Mouse (Mus musculus) forebrain, embryonic 11.5 days (tissue): ENCODE data around the gene Gopc. TPM values are rescaled to one million over a fixed set of nuclear protein-coding genes. Genes with fewer than 3 reads are reported as not detected.
"Not testable (repeated sequence)": the region's sequence is repeated elsewhere in the genome, so short reads cannot be mapped to it uniquely, and the experiment has no call there.

Experiments
- ATAC-seq: fragments of 200-750 bp; cut with Nextera tagmentation; replicated peaks from 2 replicates; pipeline ENCODE4 v1.8.0; 2017; ENCODE audit warnings: moderate TSS enrichment; ENCODE audit not compliant: low FRiP score
- DNase-seq: peaks from one replicate; pipeline ENCODE4 v3.0.0-alpha.2; 2017; ENCODE audit warnings: low spot score
- H3K27ac ChIP-seq: fragments of 300-500 bp; sonication (generic); 2 replicates; pipeline ENCODE4 v1.5.1; 2014; ENCODE audit warnings: low read depth, low read length
- H3K27me3 ChIP-seq: fragments of 300-500 bp; sonication (generic); 2 replicates; pipeline ENCODE4 v1.6.1; 2014; ENCODE audit warnings: mild to moderate bottlenecking, low read length, mixed read lengths; ENCODE audit not compliant: control insufficient read depth, insufficient read depth
- H3K36me3 ChIP-seq: fragments of 300-500 bp; sonication (generic); 2 replicates; pipeline ENCODE4 v1.6.1; 2014; ENCODE audit warnings: mild to moderate bottlenecking, low read length, moderate library complexity, mixed read lengths; ENCODE audit not compliant: control insufficient read depth, insufficient read depth
- H3K4me1 ChIP-seq: fragments of 300-500 bp; sonication (generic); replicated peaks from 2 replicates; pipeline ENCODE4 v1.6.1; 2014; ENCODE audit warnings: low read length, mixed read lengths; ENCODE audit not compliant: control insufficient read depth, insufficient read depth
- H3K4me2 ChIP-seq: fragments of 300-500 bp; sonication (generic); 2 replicates; pipeline ENCODE4 v1.6.1; 2014; ENCODE audit warnings: low read depth, mild to moderate bottlenecking, low read length, moderate library complexity, mixed read lengths; ENCODE audit not compliant: severe bottlenecking
- H3K4me3 ChIP-seq: fragments of 300-500 bp; sonication (generic); 2 replicates; pipeline ENCODE4 v1.5.1; 2014; ENCODE audit warnings: low read depth, low read length
- H3K9ac ChIP-seq: fragments of 300-500 bp; sonication (generic); 2 replicates; pipeline ENCODE4 v1.6.1; 2014; ENCODE audit warnings: low read length
- H3K9me3 ChIP-seq: fragments of 300-500 bp; sonication (generic); 2 replicates; pipeline ENCODE4 v1.6.1; 2016; ENCODE audit warnings: low read length, mixed read lengths; ENCODE audit not compliant: control insufficient read depth
- WGBS: fragments of 180-500 bp; shearing (Covaris S2); extraction: QIAGEN DNeasy Blood & Tissue Kit; methylation state at CpG from one replicate; pipeline ENCODE4 v1.1.7; 2014; 5-methylcytosine and 5-hydroxymethylcytosine counted together
- polyA plus RNA-seq: library from polyadenylated mRNA; unstranded; fragments of >200 nt; fragmentation: Nextera tagmentation; extraction: Ambion mirVana; gene quantifications from 2 replicates; pipeline ENCODE4 v1.2.1, GENCODE M21; 2014

Gopc gene
- polyA plus RNA-seq, 1 experiment from 2014 or later, result 16.2 TPM

GRCm38 (mm10) chr10:52298568-52298967 lies 83.4 kb downstream of the Gopc start:
- not testable (repeated sequence) for H3K4me2 ChIP-seq, H3K27me3 ChIP-seq, H3K36me3 ChIP-seq, ATAC-seq, H3K4me3 ChIP-seq, H3K9me3 ChIP-seq, H3K27ac ChIP-seq, DNase-seq, H3K9ac ChIP-seq, H3K4me1 ChIP-seq

- no peaks in the 10 kb centered on the region for H3K9me3 ChIP-seq
- H3K9ac ChIP-seq, result no peak overlapping the region
- H3K27me3 ChIP-seq, result no peaks in the 10 kb centered on the region
- DNase-seq (no peak), ATAC-seq (no peak)
- H3K4me2 ChIP-seq, result no peak overlapping the region
- H3K36me3 ChIP-seq, result no peaks in the 10 kb centered on the region
- no peak overlapping the region for H3K4me3 ChIP-seq
- no peaks in the 10 kb centered on the region for H3K4me1 ChIP-seq
- no peak overlapping the region for H3K27ac ChIP-seq
- WGBS, result 79% methylated on average over 2 of the region's 2 CpGs
Observed at GRCm38 (mm10) chr10:52295934-52296333, 86.0 kb downstream of the Gopc start.

GRCm38 (mm10) chr10:52293921-52294577 lies 87.9 kb downstream of the Gopc start:
- H3K4me2 ChIP-seq, result no peak overlapping the region
- 93% methylated on average over 4 of the region's 4 CpGs for WGBS
- H3K27me3 ChIP-seq, result no peaks in the 10 kb centered on the region
- ATAC-seq, result no peak
- H3K4me3 ChIP-seq, result no peak overlapping the region
- H3K36me3 ChIP-seq, result no peaks in the 10 kb centered on the region
- no peaks in the 10 kb centered on the region for H3K9me3 ChIP-seq
- DNase-seq, result no peak
- no peaks in the 10 kb centered on the region for H3K4me1 ChIP-seq
- no peak overlapping the region for H3K27ac ChIP-seq
- no peak overlapping the region for H3K9ac ChIP-seq

GRCm38 (mm10) chr10:52292391-52292790 lies 89.5 kb downstream of the Gopc start:
- not testable (repeated sequence) for H3K27me3 ChIP-seq, H3K4me3 ChIP-seq, H3K4me1 ChIP-seq, ATAC-seq, H3K36me3 ChIP-seq, H3K9ac ChIP-seq, H3K9me3 ChIP-seq, DNase-seq, H3K27ac ChIP-seq, H3K4me2 ChIP-seq
- 64% methylated on average over 1 of the region's 1 CpGs for WGBS

- no peak for ATAC-seq
Observed at GRCm38 (mm10) chr10:52289261-52289660, 92.7 kb downstream of the Gopc start.

GRCm38 (mm10) chr10:52287852-52288533 lies 93.9 kb downstream of the Gopc start:
- H3K27ac ChIP-seq, result no peak overlapping the region
- H3K27me3 ChIP-seq, result no peaks in the 10 kb centered on the region
- no peak overlapping the region for H3K9ac ChIP-seq
- WGBS, result 73% methylated on average over 5 of the region's 5 CpGs
- DNase-seq, result no peak
- no peak overlapping the region for H3K4me2 ChIP-seq
- ATAC-seq, result 0 out of 2 replicates have a peak, but pooled peaks have one; percentile 24
- H3K4me3 ChIP-seq, result no peak overlapping the region
- H3K36me3 ChIP-seq, result no peaks in the 10 kb centered on the region
- H3K9me3 ChIP-seq, result no peaks in the 10 kb centered on the region
- H3K4me1 ChIP-seq, result no peaks in the 10 kb centered on the region

More at GRCm38 (mm10) chr10:52289261-52289660, 92.7 kb downstream of the Gopc start:
- Histone ChIP-seq H3K9me3 (no peaks in the 10 kb centered on the region), H3K9ac (no peak overlapping the region), H3K27ac (no peak overlapping the region), H3K4me3 (no peak overlapping the region), H3K36me3 (no peaks in the 10 kb centered on the region), H3K4me1 (no peaks in the 10 kb centered on the region), H3K4me2 (no peak overlapping the region), H3K27me3 (no peaks in the 10 kb centered on the region)
- 94% methylated on average over 3 of the region's 3 CpGs for WGBS
- no peak for DNase-seq

Other genes with a start within 250 kb of the Gopc start
- gene Ros1, start 186.9 kb downstream of the Gopc start, polyA plus RNA-seq, result not detected in 2 replicates
- gene Dcbld1, start 148.5 kb downstream of the Gopc start, polyA plus RNA-seq, result 22.0 and 23.9 TPM in 2 replicates
- not detected in 2 replicates for gene Gm26741, start 23.4 kb downstream of the Gopc start, polyA plus RNA-seq
- gene Nepn, start 6.8 kb upstream of the Gopc start, polyA plus RNA-seq, result not detected in 2 replicates
- gene Nus1, start 35.4 kb upstream of the Gopc start, polyA plus RNA-seq, result 15.1 and 16.9 TPM in 2 replicates